Mouse (Mus musculus) spleen, postnatal 14 days (tissue): ENCODE results near the gene Tnfrsf25.
A peak's percentile ranks its signal among the peaks of the same experiment; 100 is the strongest.

ENCODE experiments used
- DNase-seq, 2 experiments: peaks; one replicate each; pipeline ENCODE4 v3.0.0; 2021 to 2022; ENCODE audit warnings: low spot score in 2 of 2

Tnfrsf25 gene

DNA sequence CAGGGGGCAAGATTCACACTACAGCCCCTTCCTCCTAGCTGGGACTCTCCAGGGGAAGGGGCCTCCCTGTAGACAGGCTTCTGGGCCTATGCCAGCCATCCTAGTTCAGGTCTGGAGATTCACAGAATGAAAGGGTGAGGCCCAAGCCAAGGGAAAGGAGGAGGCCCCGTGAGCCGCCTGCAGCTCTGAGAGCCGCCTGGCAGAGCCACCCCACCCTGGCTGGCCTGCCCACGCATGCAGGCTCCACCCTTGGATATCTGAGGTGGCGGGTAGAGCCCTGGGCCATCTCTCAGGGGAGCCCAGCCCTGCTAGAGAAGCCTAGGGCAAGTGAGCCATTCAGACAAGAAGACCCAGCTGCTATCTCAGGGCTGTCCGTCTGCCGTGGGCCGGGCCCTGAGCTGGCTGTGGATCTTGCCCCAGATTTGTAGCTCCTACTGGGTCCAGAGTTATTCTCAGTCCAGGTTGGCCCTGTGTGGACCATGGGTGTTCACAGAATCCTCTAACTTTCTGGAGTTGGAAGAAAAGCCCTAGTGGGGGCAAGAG lies 22.9 kb upstream of the Tnfrsf25 start:
- DNase-seq = peak; percentile 47 to 52

- DNase-seq = no peak
Measured at GRCm38 (mm10) chr4:152094233-152094632, 21.5 kb upstream of the Tnfrsf25 start.

DNA sequence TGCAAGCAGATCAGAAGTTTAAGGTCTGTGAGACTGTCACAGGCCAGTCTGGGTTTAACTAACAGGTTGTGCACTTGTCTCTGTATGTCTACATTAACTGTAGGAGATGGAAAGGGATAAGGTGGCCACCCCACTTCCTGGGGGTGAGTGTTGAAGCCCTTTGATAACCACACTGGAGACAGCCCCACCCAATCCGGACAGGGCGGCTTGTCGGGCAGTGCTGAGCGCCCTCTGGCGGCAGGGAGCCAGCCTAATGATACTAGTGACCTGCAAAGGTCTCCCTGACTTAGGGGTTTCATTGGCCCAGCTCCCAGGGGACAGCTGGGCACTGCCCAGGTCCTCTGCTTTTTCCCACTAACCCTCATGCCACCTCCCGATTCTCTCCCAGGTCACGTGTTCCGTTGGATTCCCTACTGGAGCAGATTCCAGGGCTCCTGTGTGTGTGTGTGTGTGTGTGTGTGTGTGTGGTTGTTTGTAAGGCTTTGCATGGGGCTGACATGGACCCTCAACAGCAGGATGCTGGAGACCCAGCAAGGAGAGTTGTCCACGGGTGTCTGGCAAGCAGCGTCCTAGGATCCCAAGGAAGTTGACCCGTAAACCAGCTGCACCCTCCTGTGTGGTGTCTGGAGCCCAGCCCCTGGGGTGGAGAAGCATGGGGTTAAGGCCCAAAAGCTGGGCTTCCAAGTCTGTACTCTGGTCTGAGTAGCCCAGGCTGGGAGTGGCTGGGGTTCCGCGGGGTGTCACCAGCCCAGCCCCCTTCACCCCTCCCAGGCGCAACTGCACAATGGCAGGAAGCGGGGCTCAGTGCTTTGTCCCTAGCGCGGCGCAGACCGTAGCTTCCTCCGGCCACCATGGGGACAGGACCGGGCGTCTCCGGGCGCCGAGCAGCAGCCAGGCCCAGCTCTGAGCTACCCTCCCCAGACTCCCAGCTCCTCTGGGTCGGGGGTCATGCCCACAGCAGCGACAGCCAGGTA lies 19.5 kb upstream of the Tnfrsf25 start:
- DNase-seq = peak; percentile 74 to 85

GRCm38 (mm10) chr4:152096927-152097326 lies 18.8 kb upstream of the Tnfrsf25 start:
- no peak for DNase-seq

- no peak for DNase-seq
Measured at GRCm38 (mm10) chr4:152097911-152098799, 17.6 kb upstream of the Tnfrsf25 start.

GRCm38 (mm10) chr4:152100541-152100940 lies 15.2 kb upstream of the Tnfrsf25 start:
- no peak for DNase-seq

- no peak for DNase-seq
Measured at GRCm38 (mm10) chr4:152101081-152101653, 14.6 kb upstream of the Tnfrsf25 start.

- no peak for DNase-seq
Measured at GRCm38 (mm10) chr4:152101921-152102320, 13.8 kb upstream of the Tnfrsf25 start.

GRCm38 (mm10) chr4:152103025-152103424 lies 12.7 kb upstream of the Tnfrsf25 start:
- DNase-seq = peak; percentile 64 to 79

GRCm38 (mm10) chr4:152106746-152107145 lies 9.0 kb upstream of the Tnfrsf25 start:
- DNase-seq = no peak

GRCm38 (mm10) chr4:152107493-152107892 lies 8.2 kb upstream of the Tnfrsf25 start:
- no peak for DNase-seq

- no peak for DNase-seq
Measured at GRCm38 (mm10) chr4:152107971-152108509, 7.7 kb upstream of the Tnfrsf25 start.

DNA sequence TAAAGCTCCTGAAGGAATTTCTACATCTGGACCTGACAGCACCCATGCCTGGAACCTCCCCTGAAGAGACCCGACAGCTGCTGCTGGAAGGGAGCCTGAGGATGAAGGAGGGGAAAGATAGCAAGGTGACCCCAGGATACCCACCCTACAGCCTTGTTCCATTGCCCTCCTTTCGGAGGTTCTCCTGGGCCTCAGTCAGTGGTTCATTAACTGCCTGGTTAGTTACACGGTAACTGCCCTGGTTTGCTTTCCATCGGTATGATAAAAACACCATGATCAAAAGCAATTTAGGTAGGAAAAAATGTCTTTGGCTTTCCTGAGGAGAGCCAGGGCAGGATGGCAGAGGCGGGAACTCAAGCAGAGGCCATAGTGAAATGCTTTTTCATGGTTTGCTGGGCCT lies 7.1 kb upstream of the Tnfrsf25 start:
- DNase-seq = no peak

- DNase-seq = no peak
Measured at GRCm38 (mm10) chr4:152109509-152109908, 6.2 kb upstream of the Tnfrsf25 start.

DNA sequence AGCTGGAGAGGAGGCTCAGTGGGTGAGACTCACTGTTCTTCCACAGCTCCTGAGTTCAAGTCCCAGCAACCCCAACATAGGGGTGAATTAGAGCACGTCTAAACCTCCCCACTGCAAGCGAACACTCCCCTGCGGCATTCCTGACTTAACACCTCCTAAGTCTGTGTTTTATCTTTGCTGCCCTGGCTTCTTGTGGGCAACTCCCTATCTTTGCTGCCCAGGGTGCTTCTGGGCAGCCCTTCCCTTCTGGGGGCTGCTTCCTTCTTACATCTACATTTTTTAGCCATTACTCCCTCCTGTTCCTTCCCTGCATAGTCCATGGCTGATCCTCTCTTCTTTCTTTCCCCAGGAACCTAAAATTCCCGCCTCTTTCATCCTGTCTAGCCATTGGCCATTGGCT lies 5.0 kb upstream of the Tnfrsf25 start:
- DNase-seq = no peak

GRCm38 (mm10) chr4:152112329-152112728 lies 3.4 kb upstream of the Tnfrsf25 start:
- DNase-seq = no peak

DNA sequence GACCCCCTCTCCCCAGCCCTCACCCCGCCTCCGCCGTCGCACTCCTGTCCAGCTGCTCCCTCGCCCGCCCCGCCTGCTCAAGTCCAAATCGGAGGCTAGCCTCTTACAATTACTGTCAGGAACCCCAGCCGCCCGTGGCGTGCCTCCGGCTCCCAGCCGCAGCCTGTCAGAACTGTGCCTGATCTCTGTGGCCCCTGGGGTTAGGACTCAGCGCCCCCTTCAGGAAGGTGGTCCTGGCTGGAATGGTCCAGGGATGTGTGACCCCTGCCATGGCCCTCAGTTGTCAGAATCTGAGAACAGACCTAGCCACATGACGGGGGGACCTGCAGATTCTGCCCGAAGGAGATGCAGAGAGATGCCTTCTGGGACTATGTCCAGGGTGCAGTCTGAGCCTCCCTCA lies 1.7 kb upstream of the Tnfrsf25 start:
- DNase-seq = no peak

DNA sequence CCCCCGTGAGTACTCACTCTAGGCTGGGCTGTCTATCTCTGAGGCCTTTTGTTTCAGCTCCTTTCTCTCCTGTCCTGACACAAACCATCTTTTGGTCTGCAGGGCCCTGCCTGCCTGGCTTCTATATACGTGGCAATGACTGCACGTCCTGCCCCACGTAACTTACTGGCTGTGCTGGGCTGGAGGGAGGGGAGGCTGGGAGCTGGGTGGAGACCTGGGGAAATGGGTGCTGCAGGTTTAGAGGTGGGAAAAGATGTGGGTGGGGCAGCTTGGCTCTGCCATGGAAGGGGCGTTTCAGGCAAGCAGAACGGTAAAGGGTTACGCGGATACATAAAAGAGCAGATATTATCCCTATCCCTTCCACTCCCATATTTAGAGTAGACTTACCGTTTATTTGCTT lies 1.8 kb downstream of the Tnfrsf25 start:
- DNase-seq = no peak

DNA sequence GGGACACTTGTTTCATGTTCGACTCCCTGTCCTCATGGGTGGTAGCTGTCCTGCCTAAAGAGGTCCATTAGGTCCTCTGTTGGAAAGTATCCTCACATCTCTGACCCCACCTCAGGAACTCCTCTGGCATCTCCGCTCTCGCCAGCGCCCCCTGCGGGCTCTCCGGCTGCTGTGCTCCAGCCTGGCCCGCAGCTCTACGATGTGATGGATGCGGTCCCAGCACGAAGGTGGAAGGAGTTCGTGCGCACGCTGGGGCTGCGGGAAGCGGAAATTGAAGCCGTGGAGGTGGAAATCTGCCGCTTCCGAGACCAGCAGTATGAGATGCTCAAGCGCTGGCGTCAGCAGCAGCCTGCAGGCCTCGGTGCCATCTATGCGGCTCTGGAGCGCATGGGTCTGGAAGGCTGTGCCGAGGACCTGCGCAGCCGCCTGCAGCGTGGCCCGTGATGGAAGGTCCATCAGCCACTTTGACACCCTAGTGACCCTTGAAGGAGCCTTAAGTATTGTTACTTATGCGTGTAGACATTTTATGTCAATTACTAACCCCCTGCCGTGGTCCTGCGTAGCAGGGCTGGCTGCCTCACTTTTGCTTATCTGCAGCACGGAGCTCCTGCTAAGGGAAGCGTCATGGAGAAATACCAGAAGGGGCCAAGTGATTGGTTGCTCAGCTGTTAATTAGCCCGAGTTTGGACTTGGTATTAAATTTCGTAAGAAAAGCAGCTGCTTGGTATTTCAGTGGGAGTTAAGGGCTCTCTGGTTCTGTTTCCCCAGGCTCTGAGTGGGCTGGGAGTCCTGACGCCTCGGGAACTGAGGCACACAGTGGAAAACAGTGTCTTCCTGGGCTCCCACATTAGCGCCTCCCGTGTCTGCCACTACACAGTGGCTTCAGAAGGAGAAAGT lies 3.9 kb downstream of the Tnfrsf25 start:
- no peak for DNase-seq
